Mouse (Mus musculus): ENCODE data around the gene Etfbkmt. TPM values are rescaled to one million over a fixed set of nuclear protein-coding genes. Genes with fewer than 3 reads are reported as not detected.

Etfbkmt gene
- polyA plus RNA-seq (2012; rRNA removed), result 12.5 and 16.1 TPM in 2 replicates

DNA sequence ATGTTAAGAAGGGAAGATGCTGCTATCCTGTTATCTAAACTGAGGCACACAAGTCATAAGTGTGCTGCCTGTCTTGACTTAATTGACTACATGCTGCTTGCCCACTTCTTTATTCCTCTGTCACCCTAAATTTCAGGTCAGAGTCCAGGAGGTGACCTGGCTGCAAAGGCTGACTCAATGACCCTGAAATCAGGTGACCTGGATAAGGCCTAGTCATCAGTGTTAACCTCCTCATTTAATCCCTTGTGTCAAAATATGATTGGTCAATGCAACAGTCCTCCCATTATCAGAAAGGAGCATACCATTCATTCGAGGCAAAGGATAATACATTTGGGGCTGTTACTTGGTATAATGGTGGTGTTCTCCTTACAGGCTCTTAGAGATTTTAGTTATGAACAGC is at the start of gene Etfbkmt:
TSS of gene Etfbkmt (plus strand) at position 379 of the 400 bp plus-strand sequence.
- H3K4me3 ChIP-seq (ENCODE audit: insufficient read depth, low read depth, low read length), result no peak within 1 kb of the TSS
- no peak for DNase-seq
- WGBS, result 83% methylated on average over 1 of the region's 1 CpGs

DNA sequence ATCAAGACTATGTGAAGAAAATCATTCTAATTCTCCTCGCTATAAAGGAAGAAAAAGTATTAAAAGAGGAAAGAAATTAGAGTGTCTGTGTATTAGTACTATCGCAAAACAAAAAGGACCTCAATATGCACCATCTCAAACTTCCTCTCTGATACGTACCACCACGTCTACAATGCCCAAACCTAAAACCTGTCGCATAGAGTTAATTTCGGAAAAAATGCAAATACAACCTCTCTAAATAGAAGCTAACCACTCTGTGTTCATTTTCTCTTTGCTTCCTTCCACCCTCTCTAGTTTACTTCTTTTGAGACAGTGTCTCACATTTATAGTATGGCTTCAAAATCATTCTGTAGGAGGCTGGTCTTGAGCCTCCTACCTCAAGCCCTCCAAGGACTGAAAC is 47.2 kb upstream of the Etfbkmt start:
- 96% methylated on average over 6 of the region's 6 CpGs for WGBS
- H3K36me3 ChIP-seq (ENCODE audit: control insufficient read depth, insufficient read depth, low read length), result no peaks in the 10 kb centered on the region
- H3K4me3 ChIP-seq (ENCODE audit: insufficient read depth, low read depth, low read length), result no peak overlapping the region
- H3K27ac ChIP-seq (ENCODE audit: insufficient read depth, low read depth, low read length), result no peak overlapping the region
- H3K27me3 ChIP-seq (replicated peaks; ENCODE audit: control insufficient read depth, insufficient read depth, low read length), result no peaks in the 10 kb centered on the region
- no peak for DNase-seq
- TF ChIP-seq POLR2A (IDR thresholded peaks at IDR 0.05; ENCODE audit: low read depth, low read length) (no peak), CTCF (conservative IDR thresholded peaks at IDR 0.05; ENCODE audit: insufficient read depth, insufficient read length, low read depth, low read length) (no peak)
- H3K4me1 ChIP-seq (ENCODE audit: control insufficient read depth, insufficient read depth, low read length), result peaks cover 6% of the 10 kb centered on the region; the same call in 1 of the 2 replicates

More for the DNA sequence above, at the start of gene Etfbkmt:
- Histone ChIP-seq H3K27me3 (replicated peaks; ENCODE audit: control insufficient read depth, insufficient read depth, low read length) (no peaks in the 10 kb centered on the region), H3K36me3 (ENCODE audit: control insufficient read depth, insufficient read depth, low read length) (no peaks in the 10 kb centered on the region), H3K27ac (ENCODE audit: insufficient read depth, low read depth, low read length) (no peak within 1 kb of the TSS), H3K4me1 (ENCODE audit: control insufficient read depth, insufficient read depth, low read length) (peaks cover 9% of the 10 kb centered on the region)
- TF ChIP-seq POLR2A (IDR thresholded peaks at IDR 0.05; ENCODE audit: low read depth, low read length) (no peak), CTCF (conservative IDR thresholded peaks at IDR 0.05; ENCODE audit: insufficient read depth, insufficient read length, low read depth, low read length) (no peak)

DNA sequence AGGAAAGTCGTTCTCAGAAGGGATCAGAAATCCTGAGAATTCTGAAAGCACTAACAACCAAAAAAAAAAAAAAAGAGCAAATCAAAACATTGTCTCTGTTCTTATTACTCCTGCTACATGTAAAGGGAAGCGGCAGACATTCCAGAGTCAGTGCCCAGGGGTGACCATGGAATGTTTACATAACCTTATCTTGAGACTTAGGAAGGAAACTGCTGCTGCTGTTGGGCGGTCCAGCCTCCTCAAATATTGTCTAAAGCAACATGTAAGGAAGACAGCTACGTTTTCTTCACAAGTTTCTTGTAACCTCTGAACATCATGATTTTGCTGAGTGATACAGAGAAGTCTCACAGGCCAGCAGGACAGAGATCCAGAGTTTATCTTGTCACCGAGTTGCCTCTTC is 46.2 kb upstream of the Etfbkmt start:
- H3K36me3 ChIP-seq (ENCODE audit: control insufficient read depth, insufficient read depth, low read length), result no peaks in the 10 kb centered on the region
- WGBS, result 19% methylated on average over 5 of the region's 5 CpGs
- no peaks in the 10 kb centered on the region for H3K27me3 ChIP-seq (replicated peaks; ENCODE audit: control insufficient read depth, insufficient read depth, low read length)
- no peak for TF ChIP-seq POLR2A (IDR thresholded peaks at IDR 0.05; ENCODE audit: low read depth, low read length)
- no peak for TF ChIP-seq CTCF (conservative IDR thresholded peaks at IDR 0.05; ENCODE audit: insufficient read depth, insufficient read length, low read depth, low read length)
- H3K4me1 ChIP-seq (ENCODE audit: control insufficient read depth, insufficient read depth, low read length), result peaks cover 6% of the 10 kb centered on the region; the same call in 1 of the 2 replicates
- peak; percentile 68 for DNase-seq
- H3K27ac ChIP-seq (ENCODE audit: insufficient read depth, low read depth, low read length), result peak overlapping the region; percentile 35
- H3K4me3 ChIP-seq (ENCODE audit: insufficient read depth, low read depth, low read length), result no peak overlapping the region

DNA sequence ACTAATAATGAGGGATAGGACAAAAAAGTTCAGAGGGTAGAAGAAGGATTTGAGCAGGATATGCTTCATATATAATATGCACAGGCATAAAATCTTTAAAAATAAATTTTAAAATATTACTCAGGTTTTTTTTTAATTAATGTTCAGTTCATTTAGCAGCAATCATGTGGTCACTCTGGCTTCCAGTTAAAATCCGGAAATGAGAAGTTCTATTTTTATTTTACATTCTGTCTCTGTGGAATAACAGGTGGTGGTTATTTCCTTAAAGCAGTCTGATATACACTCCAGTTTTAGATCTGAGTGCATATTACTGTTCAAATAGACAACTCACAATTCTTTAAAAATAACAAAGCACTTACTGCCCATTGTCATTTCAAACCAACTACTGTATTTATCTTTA is 45.1 kb upstream of the Etfbkmt start:
- TF ChIP-seq POLR2A (IDR thresholded peaks at IDR 0.05; ENCODE audit: low read depth, low read length) (no peak), CTCF (conservative IDR thresholded peaks at IDR 0.05; ENCODE audit: insufficient read depth, insufficient read length, low read depth, low read length) (no peak)

DNA sequence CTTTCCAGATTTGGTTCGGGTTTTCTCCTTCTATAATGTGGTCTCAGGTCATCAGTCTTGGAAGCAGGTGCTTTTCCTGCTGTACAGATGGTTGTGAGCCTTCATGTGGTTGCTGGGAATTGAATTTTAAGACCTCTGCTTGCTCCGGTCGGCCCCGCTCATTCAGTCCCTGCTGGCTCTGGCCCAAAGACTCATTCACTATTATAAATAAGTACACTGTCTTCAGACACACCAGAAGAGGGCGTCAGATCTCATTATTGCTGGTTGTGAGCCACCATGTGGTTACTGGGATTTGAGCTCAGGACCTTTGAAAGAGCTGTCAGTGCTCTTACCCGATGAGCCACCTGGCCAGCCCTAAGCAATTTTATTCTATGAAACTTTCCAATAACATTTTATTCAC is 44.3 kb upstream of the Etfbkmt start:
- no peak overlapping the region for H3K4me3 ChIP-seq (ENCODE audit: insufficient read depth, low read depth, low read length)
- no peaks in the 10 kb centered on the region for H3K36me3 ChIP-seq (ENCODE audit: control insufficient read depth, insufficient read depth, low read length)
- H3K27me3 ChIP-seq (replicated peaks; ENCODE audit: control insufficient read depth, insufficient read depth, low read length), result no peaks in the 10 kb centered on the region
- no peak overlapping the region; the same call in 1 of the 2 replicates for H3K27ac ChIP-seq (ENCODE audit: insufficient read depth, low read depth, low read length)
- DNase-seq, result no peak
- 50% methylated on average over 6 of the region's 6 CpGs for WGBS
- H3K4me1 ChIP-seq (ENCODE audit: control insufficient read depth, insufficient read depth, low read length), result peaks cover 6% of the 10 kb centered on the region; the same call in 1 of the 2 replicates
- TF ChIP-seq CTCF (conservative IDR thresholded peaks at IDR 0.05; ENCODE audit: insufficient read depth, insufficient read length, low read depth, low read length) (no peak), POLR2A (IDR thresholded peaks at IDR 0.05; ENCODE audit: low read depth, low read length) (no peak)

More for the DNA sequence above, 45.1 kb upstream of the Etfbkmt start:
- no peak overlapping the region for H3K27ac ChIP-seq (ENCODE audit: insufficient read depth, low read depth, low read length)
- H3K27me3 ChIP-seq (replicated peaks; ENCODE audit: control insufficient read depth, insufficient read depth, low read length), result no peaks in the 10 kb centered on the region
- peaks cover 6% of the 10 kb centered on the region; the same call in 1 of the 2 replicates for H3K4me1 ChIP-seq (ENCODE audit: control insufficient read depth, insufficient read depth, low read length)
- 48% methylated on average over 1 of the region's 1 CpGs for WGBS
- no peak for DNase-seq
- no peaks in the 10 kb centered on the region for H3K36me3 ChIP-seq (ENCODE audit: control insufficient read depth, insufficient read depth, low read length)
- no peak overlapping the region for H3K4me3 ChIP-seq (ENCODE audit: insufficient read depth, low read depth, low read length)

DNA sequence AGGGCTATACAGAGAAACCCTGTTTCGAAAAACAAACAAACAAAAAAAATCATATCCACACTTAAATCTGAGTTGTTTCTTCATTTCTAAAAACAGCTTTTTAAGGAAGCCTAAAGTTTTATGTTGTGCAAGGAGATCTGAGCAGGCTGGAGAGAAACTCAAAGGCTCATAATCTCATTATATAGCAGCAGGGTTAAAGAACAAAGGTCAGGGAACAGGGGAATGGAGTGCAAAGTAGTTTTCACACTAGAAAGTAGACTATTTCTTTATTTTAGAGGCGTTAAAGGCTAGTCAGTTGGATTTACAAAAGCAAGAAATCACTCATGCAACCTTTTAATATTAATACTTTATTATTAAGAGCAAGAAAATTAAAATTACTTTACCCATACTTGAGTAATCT is 43.4 kb upstream of the Etfbkmt start:
- peak; percentile 59 for DNase-seq

DNA sequence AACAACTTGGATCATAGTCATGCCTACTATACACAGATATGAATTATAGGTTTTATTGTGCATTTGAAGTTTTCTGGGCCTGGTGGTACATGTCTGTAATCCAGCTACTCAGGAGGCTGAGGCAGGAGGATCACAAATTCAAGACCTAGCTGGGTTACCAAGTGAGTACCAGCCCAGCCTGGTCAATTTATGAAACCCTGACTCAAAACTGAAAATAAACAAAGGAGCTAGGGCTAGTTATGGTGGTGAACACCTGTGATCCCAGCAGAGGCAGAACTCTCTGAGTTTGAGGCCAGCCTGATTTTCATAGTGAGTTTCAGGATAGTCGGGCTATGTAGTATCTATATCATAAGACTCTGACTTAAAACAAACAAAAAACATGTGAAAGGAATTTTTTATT is 42.4 kb upstream of the Etfbkmt start:
- Histone ChIP-seq H3K27ac (ENCODE audit: insufficient read depth, low read depth, low read length) (no peak overlapping the region), H3K4me1 (ENCODE audit: control insufficient read depth, insufficient read depth, low read length) (peaks cover 6% of the 10 kb centered on the region; the same call in 1 of the 2 replicates), H3K36me3 (ENCODE audit: control insufficient read depth, insufficient read depth, low read length) (no peaks in the 10 kb centered on the region), H3K4me3 (ENCODE audit: insufficient read depth, low read depth, low read length) (no peak overlapping the region), H3K27me3 (replicated peaks; ENCODE audit: control insufficient read depth, insufficient read depth, low read length) (no peaks in the 10 kb centered on the region)
- DNase-seq, result no peak
- TF ChIP-seq CTCF (conservative IDR thresholded peaks at IDR 0.05; ENCODE audit: insufficient read depth, insufficient read length, low read depth, low read length), result no peak
- WGBS, result 94% methylated on average over 1 of the region's 1 CpGs

More for the DNA sequence above, 43.4 kb upstream of the Etfbkmt start:
- no peaks in the 10 kb centered on the region for H3K27me3 ChIP-seq (replicated peaks; ENCODE audit: control insufficient read depth, insufficient read depth, low read length)
- H3K4me1 ChIP-seq (ENCODE audit: control insufficient read depth, insufficient read depth, low read length), result peaks cover 6% of the 10 kb centered on the region; the same call in 1 of the 2 replicates
- WGBS, result 68% methylated on average over 2 of the region's 2 CpGs
- H3K4me3 ChIP-seq (ENCODE audit: insufficient read depth, low read depth, low read length), result no peak overlapping the region
- no peak for TF ChIP-seq POLR2A (IDR thresholded peaks at IDR 0.05; ENCODE audit: low read depth, low read length)
- no peak overlapping the region for H3K27ac ChIP-seq (ENCODE audit: insufficient read depth, low read depth, low read length)
- no peaks in the 10 kb centered on the region for H3K36me3 ChIP-seq (ENCODE audit: control insufficient read depth, insufficient read depth, low read length)

Measured in kidney, adult 2 months (tissue).